Comparison of ENCODE assay signal across 20 mouse cellular contexts in the genomic region with DNA sequence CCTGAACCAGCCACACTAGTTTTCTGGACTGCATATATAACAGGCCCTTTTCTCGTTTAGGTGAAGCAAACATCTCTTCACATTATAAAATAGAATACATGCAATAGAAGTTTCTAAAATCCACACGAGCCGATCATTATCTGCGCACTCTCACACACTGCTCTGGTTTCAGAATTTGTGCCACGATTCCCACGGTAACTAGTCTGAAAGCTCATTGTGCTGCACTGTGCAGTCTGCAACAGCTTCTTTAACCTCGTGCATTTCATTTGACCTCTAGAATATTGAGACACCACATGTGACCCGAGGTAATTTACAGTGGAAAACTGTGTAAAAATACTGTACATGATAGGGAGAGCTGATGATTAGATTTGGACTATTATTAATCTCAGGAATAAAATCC.
DNase-seq lines count a peak whose midpoint lies in the region; ATAC-seq lines count a peak whose summit lies in the region.
"Had no signal": no experiment of that assay in that cellular context is flagged by ENCODE, and none has a peak within 500 bp of the region (broad histone marks: within the 10 kb centered on the region; RNA-seq: fewer than 3 reads in every experiment).

No protein-coding gene starts in this region.

- H3K4me1 ChIP-seq in hindbrain, embryonic 11.5 days (replicated peaks; ENCODE audit: control insufficient read depth, insufficient read depth, low read length): no peaks in the 10 kb centered on the region
- H3K4me1 ChIP-seq in hindbrain, embryonic 10.5 days (replicated peaks): 0 out of 2 replicates have a peak, but pooled peaks cover 4% of the 10 kb centered on the region
- peaks cover 10% of the 10 kb centered on the region for H3K4me1 ChIP-seq in hindbrain, embryonic 13.5 days (replicated peaks)
- H3K4me1 ChIP-seq in midbrain, embryonic 16.5 days (ENCODE audit: control insufficient read depth, insufficient read depth, low read length): no peaks in the 10 kb centered on the region; the same call in 1 of the 2 replicates

- H3K36me3 ChIP-seq in hindbrain, embryonic 11.5 days (ENCODE audit: control insufficient read depth, insufficient read depth, low read length): no peaks in the 10 kb centered on the region
- H3K36me3 ChIP-seq in hindbrain, embryonic 10.5 days: no peaks in the 10 kb centered on the region
- no peaks in the 10 kb centered on the region for H3K36me3 ChIP-seq in hindbrain, embryonic 13.5 days
- no peaks in the 10 kb centered on the region for H3K36me3 ChIP-seq in midbrain, embryonic 16.5 days (ENCODE audit: control insufficient read depth, insufficient read depth, low read length)
- H3K36me3 ChIP-seq: heart, embryonic 13.5 days; neural tube, embryonic 13.5 days had no signal

- H3K4me2 ChIP-seq in hindbrain, embryonic 11.5 days (replicated peaks; ENCODE audit: low read depth, low read length): no peak overlapping the region
- H3K4me2 ChIP-seq in hindbrain, embryonic 13.5 days: no peak overlapping the region
- no peak overlapping the region for H3K4me2 ChIP-seq in midbrain, embryonic 16.5 days (ENCODE audit: low read length)
- H3K4me2 ChIP-seq: heart, embryonic 13.5 days; neural tube, embryonic 13.5 days had no signal

- no peak overlapping the region for H3K4me3 ChIP-seq in hindbrain, embryonic 11.5 days (ENCODE audit: low read depth, low read length)
- no peak overlapping the region for H3K4me3 ChIP-seq in hindbrain, embryonic 10.5 days
- no peak overlapping the region for H3K4me3 ChIP-seq in hindbrain, embryonic 13.5 days
- H3K4me3 ChIP-seq in midbrain, embryonic 16.5 days (ENCODE audit: low read depth, low read length): no peak overlapping the region
- H3K4me3 ChIP-seq: heart, adult 2 months; heart, embryonic 13.5 days; neural tube, embryonic 13.5 days had no signal

- no peak overlapping the region for H3K9ac ChIP-seq in hindbrain, embryonic 11.5 days (ENCODE audit: low read depth, low read length)
- H3K9ac ChIP-seq in hindbrain, embryonic 13.5 days: no peak overlapping the region
- no peak overlapping the region for H3K9ac ChIP-seq in midbrain, embryonic 16.5 days (ENCODE audit: low read depth, low read length)
- H3K9ac ChIP-seq: heart, embryonic 13.5 days; neural tube, embryonic 13.5 days had no signal

- no peaks in the 10 kb centered on the region for H3K9me3 ChIP-seq in hindbrain, embryonic 11.5 days (ENCODE audit: control insufficient read depth, low read length)
- no peaks in the 10 kb centered on the region for H3K9me3 ChIP-seq in hindbrain, embryonic 10.5 days
- no peaks in the 10 kb centered on the region for H3K9me3 ChIP-seq in hindbrain, embryonic 13.5 days
- H3K9me3 ChIP-seq in midbrain, embryonic 16.5 days (replicated peaks; ENCODE audit: control insufficient read depth, low read length, poor library complexity, severe bottlenecking): no peaks in the 10 kb centered on the region
- H3K9me3 ChIP-seq: heart, embryonic 13.5 days; neural tube, embryonic 13.5 days had no signal

- peak; percentile 39; the same call in 1 of the 2 replicates for ATAC-seq in hindbrain, embryonic 11.5 days (ENCODE audit: low FRiP score)
- peak; percentile 54; the same call in 1 of the 2 replicates for ATAC-seq in hindbrain, embryonic 13.5 days (ENCODE audit: low FRiP score)
- peak; percentile 64; the same call in 1 of the 2 replicates for ATAC-seq in midbrain, embryonic 16.5 days
- ATAC-seq: activated CD4-positive, CD25-positive, alpha-beta regulatory T cell, adult 4 months; inflammation-experienced regulatory T-cells, adult 6 months had no signal

- WGBS in hindbrain, embryonic 11.5 days: 78% methylated on average over 8 of the region's 8 CpGs
- WGBS in hindbrain, embryonic 10.5 days: 77% methylated on average over 8 of the region's 8 CpGs
- 58% methylated on average over 8 of the region's 8 CpGs for WGBS in hindbrain, embryonic 13.5 days
- 54% methylated on average over 8 of the region's 8 CpGs for WGBS in midbrain, embryonic 16.5 days

- no peaks in the 10 kb centered on the region for H3K27me3 ChIP-seq in hindbrain, embryonic 11.5 days (ENCODE audit: control insufficient read depth, insufficient read depth, low read length)
- H3K27me3 ChIP-seq in hindbrain, embryonic 10.5 days (ENCODE audit: insufficient read depth, poor library complexity, severe bottlenecking): no peaks in the 10 kb centered on the region
- H3K27me3 ChIP-seq in hindbrain, embryonic 13.5 days: no peaks in the 10 kb centered on the region
- no peaks in the 10 kb centered on the region for H3K27me3 ChIP-seq in midbrain, embryonic 16.5 days (ENCODE audit: control insufficient read depth, insufficient read depth, low read depth, low read length)
- H3K27me3 ChIP-seq: heart, embryonic 13.5 days; neural tube, embryonic 13.5 days had no signal

- H3K27ac ChIP-seq in hindbrain, embryonic 11.5 days (ENCODE audit: low read depth, low read length): no peak overlapping the region
- H3K27ac ChIP-seq in hindbrain, embryonic 10.5 days: no peak overlapping the region
- no peak overlapping the region for H3K27ac ChIP-seq in hindbrain, embryonic 13.5 days
- no peak overlapping the region for H3K27ac ChIP-seq in midbrain, embryonic 16.5 days (ENCODE audit: low read length)
- H3K27ac ChIP-seq: heart, adult 2 months; heart, embryonic 13.5 days; neural tube, embryonic 13.5 days had no signal

- peak; percentile 7 for DNase-seq in embryo, embryonic 11 days
- DNase-seq in embryo, embryonic 10.5 days (ENCODE audit: low spot score): no peak
- DNase-seq in hindbrain, embryonic 11.5 days (ENCODE audit: low spot score): no peak
- DNase-seq in hindbrain, embryonic 10.5 days (ENCODE audit: low spot score): no peak
- DNase-seq in left cerebral cortex, adult 11 months (ENCODE audit: low spot score): no peak
- DNase-seq: adrenal gland, postnatal 10 days; cerebellum, adult 2 months; cerebellum, postnatal 25 days; gastrocnemius, postnatal 25 days; heart, adult 2 months; heart, postnatal 14 days; kidney, adult 18-20 months; lung, postnatal 4 days; thymus, postnatal 25 days had no signal
